Mouse (Mus musculus) midbrain, postnatal 0 days (tissue): Measurements from ENCODE around the gene Mrps23. TPM values are rescaled to one million over a fixed set of nuclear protein-coding genes. Genes with fewer than 3 reads are reported as not detected.

Experiments
- ATAC-seq: fragments of 200-750 bp; cut with Nextera tagmentation; 2 replicates; pipeline ENCODE4 v1.8.0; 2017; ENCODE audit warnings: moderate number of reproducible peaks, mild to moderate bottlenecking, moderate TSS enrichment, moderate library complexity; ENCODE audit not compliant: low FRiP score
- DNase-seq: peaks from one replicate; pipeline ENCODE4 v3.0.0-alpha.2; 2015; ENCODE audit warnings: low spot score
- H3K27ac ChIP-seq: fragments of 300-500 bp; sonication (generic); 2 replicates; pipeline ENCODE4 v1.5.1; 2014; ENCODE audit warnings: low read depth, mild to moderate bottlenecking, low read length, mixed read lengths
- H3K27me3 ChIP-seq: fragments of 300-500 bp; sonication (generic); 2 replicates; pipeline ENCODE4 v1.6.1; 2014; ENCODE audit warnings: low read length, control low read depth, mixed read lengths; ENCODE audit not compliant: insufficient read depth
- H3K36me3 ChIP-seq: fragments of 300-500 bp; sonication (generic); 2 replicates; pipeline ENCODE4 v1.6.1; 2014; ENCODE audit warnings: low read length, control low read depth, mixed read lengths; ENCODE audit not compliant: insufficient read depth
- H3K4me1 ChIP-seq: fragments of 300-500 bp; sonication (generic); 2 replicates; pipeline ENCODE4 v1.6.1; 2014; ENCODE audit warnings: mild to moderate bottlenecking, control low read depth, antibody characterized with exemption, low read length, mixed read lengths; ENCODE audit not compliant: insufficient read depth
- H3K4me2 ChIP-seq: fragments of 300-500 bp; sonication (generic); 2 replicates; pipeline ENCODE4 v1.6.1; 2014; ENCODE audit warnings: low read depth, mild to moderate bottlenecking, low read length, mixed read lengths; ENCODE audit not compliant: poor library complexity, severe bottlenecking
- H3K4me3 ChIP-seq: fragments of 300-500 bp; sonication (generic); 2 replicates; pipeline ENCODE4 v1.5.1; 2014; ENCODE audit warnings: low read depth, mild to moderate bottlenecking, low read length, moderate library complexity
- H3K9ac ChIP-seq: fragments of 300-500 bp; sonication (generic); replicated peaks from 2 replicates; pipeline ENCODE4 v1.6.1; 2014; ENCODE audit warnings: mild to moderate bottlenecking, low read length, moderate library complexity, mixed read lengths; ENCODE audit not compliant: poor library complexity, severe bottlenecking
- H3K9me3 ChIP-seq: fragments of 300-500 bp; sonication (generic); 2 replicates; pipeline ENCODE4 v1.6.1; 2016; ENCODE audit warnings: low read length, control low read depth
- CTCF ChIP-seq: IDR thresholded peaks from 2 replicates; pipeline ENCODE4 v1.5.1; 2016; ENCODE audit warnings: antibody characterized with exemption, mild to moderate bottlenecking
- WGBS: fragments of 180-500 bp; shearing (Covaris S2); extraction: QIAGEN DNeasy Blood & Tissue Kit; methylation state at CpG from one replicate; pipeline ENCODE4 v1.1.7; 2014; 5-methylcytosine and 5-hydroxymethylcytosine counted together
- polyA plus RNA-seq: library from polyadenylated mRNA; unstranded; fragments of >200 nt; fragmentation: Nextera tagmentation; extraction: Ambion mirVana; gene quantifications from 2 replicates; pipeline ENCODE4 v1.2.1, GENCODE M21; 2015
- total RNA-seq: library from RNA; depleted of rRNA; stranded (reverse); fragments of >200 nt; gene quantifications from 2 replicates; pipeline ENCODE4 v1.2.3, GENCODE M21; 2014

Gene Mrps23
- total and polyA plus RNA-seq, 2 experiments from 2014 or later: 29.4 to 63.2 TPM

DNA sequence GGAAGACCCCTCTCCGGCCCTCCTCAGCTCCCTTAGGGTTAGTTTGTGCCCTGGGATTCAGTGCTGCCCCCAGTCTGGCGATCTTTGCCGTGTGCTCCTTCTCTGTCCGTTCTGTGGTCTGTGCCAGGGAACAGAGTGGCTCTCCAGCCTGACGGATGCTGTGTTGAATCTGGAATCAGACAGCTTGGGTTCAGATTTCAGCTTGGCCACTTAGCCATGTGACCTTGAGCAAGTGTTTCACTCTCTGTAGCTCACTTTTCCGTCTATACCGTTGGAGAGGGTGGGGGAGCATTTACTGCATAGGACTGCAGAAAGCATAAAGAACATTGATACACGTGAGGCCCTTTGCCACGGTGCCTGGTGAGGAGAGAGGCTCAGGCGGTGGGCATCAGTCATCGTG is 44.8 kb upstream of the Mrps23 start:
- ATAC-seq: no peak
- WGBS: 75% methylated on average over 11 of the region's 11 CpGs
- Histone ChIP-seq H3K36me3 (no peaks in the 10 kb centered on the region), H3K27me3 (no peaks in the 10 kb centered on the region), H3K27ac (peak overlapping the region; percentile 38; the same call in 1 of the 2 replicates), H3K9ac (0 out of 2 replicates have a peak overlapping the region, but pooled peaks have one; percentile 1), H3K9me3 (no peaks in the 10 kb centered on the region), H3K4me3 (no peak overlapping the region), H3K4me2 (no peak overlapping the region), H3K4me1 (peaks cover 14% of the 10 kb centered on the region)
- TF ChIP-seq CTCF: no peak
- DNase-seq: no peak

DNA sequence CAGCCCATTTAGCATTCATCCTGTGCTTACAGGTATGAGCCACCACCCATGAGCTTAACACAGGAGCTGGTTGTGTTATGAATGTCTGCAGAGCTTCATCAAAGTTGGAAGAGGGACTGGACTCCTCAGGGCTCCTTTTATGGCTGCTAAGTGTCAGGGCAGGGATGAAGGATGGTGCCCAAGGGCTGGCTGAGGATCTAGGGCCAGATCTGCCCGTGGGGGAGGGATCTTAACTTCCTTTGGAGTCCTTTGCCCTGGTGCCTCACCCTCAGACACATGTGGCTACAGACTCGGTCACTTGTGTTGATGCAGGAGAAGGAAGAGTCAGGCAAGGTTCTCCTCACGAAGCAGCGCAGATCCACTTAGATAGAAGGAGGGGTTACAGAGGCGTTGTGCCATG is 43.9 kb upstream of the Mrps23 start:
- no peak overlapping the region for H3K9ac ChIP-seq
- H3K27me3 ChIP-seq: no peaks in the 10 kb centered on the region
- H3K4me1 ChIP-seq: peaks cover 6% of the 10 kb centered on the region; the same call in 1 of the 2 replicates
- H3K4me3 ChIP-seq: no peak overlapping the region
- no peak for DNase-seq
- no peaks in the 10 kb centered on the region for H3K9me3 ChIP-seq
- no peak overlapping the region for H3K4me2 ChIP-seq
- no peaks in the 10 kb centered on the region for H3K36me3 ChIP-seq
- TF ChIP-seq CTCF: no peak
- peak overlapping the region; percentile 79 for H3K27ac ChIP-seq
- ATAC-seq: no peak
- WGBS: 54% methylated on average over 5 of the region's 5 CpGs

DNA sequence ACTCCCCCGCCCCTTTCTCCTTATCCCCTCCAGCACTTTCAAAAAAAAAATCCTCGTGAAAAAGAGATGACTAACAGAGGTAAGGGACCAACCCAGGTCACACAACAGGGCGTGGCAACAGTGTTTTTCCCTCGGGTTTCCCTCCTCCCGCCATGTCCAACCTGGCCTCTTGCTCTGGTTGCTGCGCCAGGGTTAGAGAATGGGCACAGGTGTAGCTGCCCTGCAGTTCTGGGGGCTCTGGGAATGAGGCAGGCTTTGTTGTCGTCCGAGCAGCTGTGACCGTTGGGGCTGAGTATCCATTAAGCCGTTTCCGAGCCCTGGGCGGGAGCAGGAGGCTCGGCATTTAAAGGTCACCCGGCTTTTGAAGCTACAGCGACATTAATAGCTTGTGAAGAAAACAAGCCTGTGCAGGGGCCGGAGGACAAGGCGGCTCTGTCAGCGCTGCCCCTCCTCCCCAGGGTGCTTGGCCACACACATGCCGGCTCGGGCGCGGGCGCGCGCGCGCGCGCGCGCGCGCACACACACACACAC is 43.1 kb upstream of the Mrps23 start:
- Histone ChIP-seq H3K4me2 (peak overlapping the region; percentile 79), H3K4me1 (peaks cover 5% of the 10 kb centered on the region; the same call in 1 of the 2 replicates), H3K9ac (peak overlapping the region; percentile 75), H3K36me3 (no peaks in the 10 kb centered on the region), H3K27me3 (no peaks in the 10 kb centered on the region), H3K4me3 (peak overlapping the region; percentile 40), H3K27ac (peak overlapping the region; percentile 79), H3K9me3 (no peaks in the 10 kb centered on the region)
- 1% methylated on average over 20 of the region's 33 CpGs for WGBS
- DNase-seq: peak; percentile 87
- ATAC-seq: peak; percentile 73; the same call in 1 of the 2 replicates
- TF ChIP-seq CTCF: no peak; the same call in 1 of the 2 replicates

DNA sequence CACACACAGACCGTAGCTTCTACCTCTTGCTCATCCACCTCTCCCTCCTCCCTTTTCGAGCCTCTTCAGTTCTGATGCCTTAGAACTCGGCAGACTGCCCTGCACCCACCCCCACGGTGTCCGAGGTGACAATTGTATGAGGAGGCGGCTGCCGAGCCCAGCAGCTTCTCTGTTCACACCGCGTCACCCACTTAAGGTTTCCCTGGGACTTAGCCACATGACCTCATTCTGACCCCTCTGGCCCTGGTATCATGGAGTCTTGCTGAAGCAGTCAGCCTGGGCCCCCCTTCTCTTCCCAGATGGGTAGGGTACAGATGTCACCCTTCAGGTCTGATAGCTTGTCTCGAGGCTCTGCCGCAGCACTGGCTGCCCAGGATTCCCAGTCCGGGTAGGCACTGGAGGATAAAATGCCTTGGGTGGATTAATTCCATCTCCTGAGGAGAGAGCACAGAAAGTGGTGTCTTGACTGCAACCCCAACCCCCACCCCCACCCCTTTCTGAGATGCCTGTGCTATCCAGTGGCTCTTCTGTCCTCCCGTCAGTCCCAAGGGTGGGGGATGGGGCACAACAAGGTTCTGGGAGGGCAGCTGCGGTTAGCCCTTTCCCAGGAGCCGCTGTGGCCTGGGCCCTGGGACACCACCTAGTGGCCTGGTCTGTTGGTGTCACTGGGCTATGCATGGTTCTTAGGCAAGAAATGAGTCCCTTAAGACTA is 42.4 kb upstream of the Mrps23 start:
- ATAC-seq: peak; percentile 71
- no peaks in the 10 kb centered on the region for H3K27me3 ChIP-seq
- peaks cover 8% of the 10 kb centered on the region; the same call in 1 of the 2 replicates for H3K4me1 ChIP-seq
- H3K4me2 ChIP-seq: peak overlapping the region; percentile 79
- no peaks in the 10 kb centered on the region for H3K9me3 ChIP-seq
- 0 out of 2 replicates have a peak, but pooled peaks cover 3% of the 10 kb centered on the region for H3K36me3 ChIP-seq
- H3K9ac ChIP-seq: peak overlapping the region; percentile 60
- H3K4me3 ChIP-seq: peak overlapping the region; percentile 40
- peak; percentile 85 for TF ChIP-seq CTCF
- WGBS: 3% methylated on average over 14 of the region's 15 CpGs
- DNase-seq: peak; percentile 86
- H3K27ac ChIP-seq: peak overlapping the region; percentile 79

- 0 out of 2 replicates have a peak, but pooled peaks cover 3% of the 10 kb centered on the region for H3K36me3 ChIP-seq
- DNase-seq (no peak), ATAC-seq (no peak)
- H3K9ac ChIP-seq: no peak overlapping the region
- no peak for TF ChIP-seq CTCF
- peaks cover 8% of the 10 kb centered on the region; the same call in 1 of the 2 replicates for H3K4me1 ChIP-seq
- no peaks in the 10 kb centered on the region for H3K9me3 ChIP-seq
- no peak overlapping the region for H3K27ac ChIP-seq
- WGBS: 54% methylated on average over 4 of the region's 4 CpGs
- no peak overlapping the region for H3K4me3 ChIP-seq
- H3K4me2 ChIP-seq: no peak overlapping the region
- no peaks in the 10 kb centered on the region for H3K27me3 ChIP-seq
Measured at GRCm38 (mm10) chr11:88162740-88163139, 41.4 kb upstream of the Mrps23 start.

DNA sequence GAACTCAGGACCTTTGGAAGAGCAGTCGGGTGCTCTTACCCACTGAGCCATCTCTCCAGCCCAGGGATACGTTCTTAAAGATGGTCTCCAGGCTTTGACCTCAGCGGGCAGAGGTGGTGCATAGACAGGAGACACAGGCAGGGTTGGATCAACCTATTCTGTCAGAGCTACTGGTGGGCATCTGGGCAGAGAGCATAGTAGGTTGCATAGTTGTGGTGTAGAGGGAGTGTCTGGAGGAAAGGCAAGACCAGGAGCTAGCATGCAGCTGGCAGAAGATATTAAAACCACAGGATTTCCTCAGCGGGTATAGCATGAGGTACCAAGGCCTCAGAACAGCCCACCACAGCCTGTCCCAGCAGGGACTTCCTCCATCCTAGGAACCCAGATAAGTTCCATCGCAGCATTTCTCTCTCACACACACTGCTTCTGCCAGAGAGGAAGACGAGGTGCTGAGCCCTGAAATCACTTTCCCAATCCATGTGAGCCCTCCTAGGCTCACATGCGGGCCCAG is 39.9 kb upstream of the Mrps23 start:
- no peak overlapping the region for H3K27ac ChIP-seq
- ATAC-seq: no peak

More for the DNA sequence above, 39.9 kb upstream of the Mrps23 start:
- H3K36me3 ChIP-seq: 0 out of 2 replicates have a peak, but pooled peaks cover 3% of the 10 kb centered on the region
- 87% methylated on average over 7 of the region's 7 CpGs for WGBS
- H3K4me1 ChIP-seq: peaks cover 8% of the 10 kb centered on the region; the same call in 1 of the 2 replicates
- no peaks in the 10 kb centered on the region for H3K9me3 ChIP-seq
- no peak overlapping the region for H3K9ac ChIP-seq
- H3K4me2 ChIP-seq: no peak overlapping the region
- TF ChIP-seq CTCF: no peak
- no peaks in the 10 kb centered on the region for H3K27me3 ChIP-seq
- H3K4me3 ChIP-seq: no peak overlapping the region
- DNase-seq: no peak
